In the genomic region with DNA sequence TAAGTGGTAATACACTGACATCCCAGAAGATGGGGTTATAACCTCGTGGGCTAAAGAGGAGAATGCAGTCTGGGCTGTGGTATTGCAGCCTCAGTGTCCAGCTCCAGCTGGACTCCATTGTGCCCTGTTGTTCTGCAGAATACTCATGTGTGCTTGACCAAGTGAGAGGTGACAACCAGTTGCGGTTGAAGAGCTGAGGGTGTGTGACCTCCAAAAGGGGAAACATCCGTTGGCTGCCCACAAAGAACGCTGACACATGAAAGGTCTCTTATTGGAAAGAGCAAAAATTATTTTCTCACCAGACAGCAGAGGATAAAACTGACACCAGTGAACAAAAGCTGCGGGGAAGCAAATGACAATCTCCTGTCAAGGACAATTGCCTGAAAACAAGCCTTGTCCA, we compare ENCODE assay signal across 24 mouse cellular contexts. TPM values are rescaled to one million over a fixed set of nuclear protein-coding genes. Genes with fewer than 3 reads are reported as not detected.
DNase-seq lines count a peak whose midpoint lies in the region; ATAC-seq lines count a peak whose summit lies in the region.
"Had no signal": no experiment of that assay in that cellular context is flagged by ENCODE, and none has a peak within 500 bp of the region (broad histone marks: within the 10 kb centered on the region; RNA-seq: fewer than 3 reads in every experiment).

No protein-coding gene starts in this region.

- peak; percentile 74 for DNase-seq in 416B (ENCODE audit: low read depth)
- peak; percentile 61 for DNase-seq in retina, postnatal 1 day
- DNase-seq in heart, adult 18-20 months, result no peak
- no peak for DNase-seq in kidney, postnatal 36 days
- DNase-seq in adrenal gland, adult 18-20 months (ENCODE audit: low spot score in 2 of 2), result no peak
- DNase-seq: adrenal gland, adult 2 months; adrenal gland, postnatal 14 days; cerebellum, adult 11 months; cerebellum, adult 2 months; cerebellum, adult 9-11 months; cerebellum, postnatal 25 days; embryo, embryonic 11 days; gastrocnemius, postnatal 25 days; heart, postnatal 10 days; heart, postnatal 36 days had no signal

- peak; percentile 42; the same call in 1 of the 2 replicates for ATAC-seq in common myeloid progenitor, adult 5-6 weeks (replicated peaks; ENCODE audit: low read depth, poor library complexity, severe bottlenecking)
- peak; percentile 46; the same call in 1 of the 2 replicates for ATAC-seq in megakaryocyte progenitor cell, adult 5-6 weeks (replicated peaks; ENCODE audit: poor library complexity)
- ATAC-seq: CD4-positive, CD25-positive, alpha-beta regulatory T cell, adult 4 months; forebrain, embryonic 15.5 days; hindbrain, embryonic 16.5 days; Patski had no signal

RNA-seq across cellular contexts. Expression of gene Clrn1, which starts 36.2 kb away (rescaled TPM):
- total RNA-seq in common myeloid progenitor, adult 5-6 weeks (2017), result not detected in 2 replicates
- not detected in 2 replicates for total RNA-seq in megakaryocyte progenitor cell, adult 5-6 weeks (2015)
- total RNA-seq in megakaryocyte progenitor cell, adult 5-6 weeks (2017), result not detected in 2 replicates
- total RNA-seq in heart, adult 18-20 months (2021), result not detected
- total RNA-seq in adrenal gland, adult 18-20 months (2021), result not detected
- total RNA-seq: adrenal gland, adult 2 months; adrenal gland, postnatal 14 days; adrenal gland, postnatal 4 days; gastrocnemius, adult 8-10 months; gastrocnemius, postnatal 25 days; heart, adult 8-10 months; heart, postnatal 10 days; heart, postnatal 36 days had no signal

Comparison
In these comparisons a context has a peak if more than half of its experiments do, and no peak if none do; other contexts are left out.
1. DNase-seq: peak in 416B (single experiment) and retina, postnatal 1 day (single experiment); none in heart, adult 18-20 months (0 of 2), kidney, postnatal 36 days (0 of 2) and adrenal gland, adult 18-20 months (0 of 2).